Mouse (Mus musculus): Measurements from ENCODE around the gene Setd7. TPM values are rescaled to one million over a fixed set of nuclear protein-coding genes. Genes with fewer than 3 reads are reported as not detected.

Setd7 gene
- polyA plus RNA-seq, 1 experiment from 2014 or later = 4.7 TPM

GRCm38 (mm10) chr3:51570200-51570599 lies 9.5 kb upstream of the Setd7 start:
- DNase-seq (ENCODE audit: low spot score) = no peak
- WGBS = 94% methylated on average over 4 of the region's 4 CpGs

GRCm38 (mm10) chr3:51561993-51562385 lies 1.3 kb upstream of the Setd7 start:
- Histone ChIP-seq H3K9me3 (ENCODE audit: control insufficient read depth, low read length) (no peaks in the 10 kb centered on the region), H3K27me3 (ENCODE audit: control insufficient read depth, insufficient read depth, low read length) (no peaks in the 10 kb centered on the region), H3K27ac (replicated peaks; ENCODE audit: low read depth, low read length) (no peak overlapping the region), H3K4me2 (ENCODE audit: low read depth, severe bottlenecking) (no peak overlapping the region; the same call in 1 of the 2 replicates), H3K9ac (ENCODE audit: low read length) (no peak overlapping the region), H3K4me1 (ENCODE audit: control insufficient read depth, insufficient read depth, low read length) (peaks cover 4% of the 10 kb centered on the region; the same call in 1 of the 2 replicates), H3K36me3 (ENCODE audit: control insufficient read depth, insufficient read depth, low read length) (no peaks in the 10 kb centered on the region), H3K4me3 (ENCODE audit: low read depth, low read length) (no peak overlapping the region)
- ATAC-seq (ENCODE audit: insufficient number of reproducible peaks, low FRiP score, low TSS enrichment, low read depth) = no peak
- 73% methylated on average over 6 of the region's 6 CpGs for WGBS
- DNase-seq (ENCODE audit: low spot score) = no peak

More at GRCm38 (mm10) chr3:51570200-51570599, 9.5 kb upstream of the Setd7 start:
- H3K4me1 ChIP-seq (ENCODE audit: control insufficient read depth, insufficient read depth, low read length) = no peaks in the 10 kb centered on the region
- H3K36me3 ChIP-seq (ENCODE audit: control insufficient read depth, insufficient read depth, low read length) = no peaks in the 10 kb centered on the region
- H3K9ac ChIP-seq (ENCODE audit: low read length) = no peak overlapping the region
- no peak overlapping the region for H3K4me3 ChIP-seq (ENCODE audit: low read depth, low read length)
- no peaks in the 10 kb centered on the region for H3K9me3 ChIP-seq (ENCODE audit: control insufficient read depth, low read length)
- H3K4me2 ChIP-seq (ENCODE audit: low read depth, severe bottlenecking) = no peak overlapping the region
- ATAC-seq (ENCODE audit: insufficient number of reproducible peaks, low FRiP score, low TSS enrichment, low read depth) = no peak
- H3K27me3 ChIP-seq (ENCODE audit: control insufficient read depth, insufficient read depth, low read length) = no peaks in the 10 kb centered on the region
- no peak overlapping the region for H3K27ac ChIP-seq (replicated peaks; ENCODE audit: low read depth, low read length)

GRCm38 (mm10) chr3:51561109-51561992 lies 672 bp upstream of the Setd7 start:
- peak overlapping the region; percentile 90 for H3K9ac ChIP-seq (ENCODE audit: low read length)
- peaks cover 4% of the 10 kb centered on the region; the same call in 1 of the 2 replicates for H3K4me1 ChIP-seq (ENCODE audit: control insufficient read depth, insufficient read depth, low read length)
- no peaks in the 10 kb centered on the region for H3K9me3 ChIP-seq (ENCODE audit: control insufficient read depth, low read length)
- H3K4me3 ChIP-seq (ENCODE audit: low read depth, low read length) = peak overlapping the region; percentile 81
- WGBS = 3% methylated on average over 32 of the region's 32 CpGs
- no peaks in the 10 kb centered on the region for H3K27me3 ChIP-seq (ENCODE audit: control insufficient read depth, insufficient read depth, low read length)
- DNase-seq (ENCODE audit: low spot score) (peak; percentile 83), ATAC-seq (ENCODE audit: insufficient number of reproducible peaks, low FRiP score, low TSS enrichment, low read depth) (peak; percentile 13; the same call in 1 of the 2 replicates)
- H3K27ac ChIP-seq (replicated peaks; ENCODE audit: low read depth, low read length) = no peak overlapping the region
- H3K36me3 ChIP-seq (ENCODE audit: control insufficient read depth, insufficient read depth, low read length) = no peaks in the 10 kb centered on the region
- peak overlapping the region; percentile 99 for H3K4me2 ChIP-seq (ENCODE audit: low read depth, severe bottlenecking)

GRCm38 (mm10) chr3:51559594-51560450 lies 857 bp downstream of the Setd7 start:
- no peaks in the 10 kb centered on the region for H3K27me3 ChIP-seq (ENCODE audit: control insufficient read depth, insufficient read depth, low read length)
- DNase-seq (ENCODE audit: low spot score) = peak; percentile 86
- H3K36me3 ChIP-seq (ENCODE audit: control insufficient read depth, insufficient read depth, low read length) = no peaks in the 10 kb centered on the region
- H3K4me1 ChIP-seq (ENCODE audit: control insufficient read depth, insufficient read depth, low read length) = peaks cover 6% of the 10 kb centered on the region; the same call in 1 of the 2 replicates
- H3K4me3 ChIP-seq (ENCODE audit: low read depth, low read length) = peak overlapping the region; percentile 81
- H3K4me2 ChIP-seq (ENCODE audit: low read depth, severe bottlenecking) = peak overlapping the region; percentile 99
- peak overlapping the region; percentile 90 for H3K9ac ChIP-seq (ENCODE audit: low read length)
- peak; percentile 63 for ATAC-seq (ENCODE audit: insufficient number of reproducible peaks, low FRiP score, low TSS enrichment, low read depth)
- under 1% methylated on average over 68 of the region's 80 CpGs for WGBS
- H3K27ac ChIP-seq (replicated peaks; ENCODE audit: low read depth, low read length) = peak overlapping the region; percentile 73
- H3K9me3 ChIP-seq (ENCODE audit: control insufficient read depth, low read length) = no peaks in the 10 kb centered on the region

GRCm38 (mm10) chr3:51555583-51555982 lies 5.1 kb downstream of the Setd7 start:
- Histone ChIP-seq H3K9ac (ENCODE audit: low read length) (no peak overlapping the region), H3K4me2 (ENCODE audit: low read depth, severe bottlenecking) (no peak overlapping the region), H3K9me3 (ENCODE audit: control insufficient read depth, low read length) (no peaks in the 10 kb centered on the region), H3K4me3 (ENCODE audit: low read depth, low read length) (no peak overlapping the region), H3K27ac (replicated peaks; ENCODE audit: low read depth, low read length) (no peak overlapping the region), H3K27me3 (ENCODE audit: control insufficient read depth, insufficient read depth, low read length) (no peaks in the 10 kb centered on the region), H3K36me3 (ENCODE audit: control insufficient read depth, insufficient read depth, low read length) (no peaks in the 10 kb centered on the region), H3K4me1 (ENCODE audit: control insufficient read depth, insufficient read depth, low read length) (peaks cover 10% of the 10 kb centered on the region)
- 81% methylated on average over 8 of the region's 8 CpGs for WGBS
- ATAC-seq (ENCODE audit: insufficient number of reproducible peaks, low FRiP score, low TSS enrichment, low read depth) (no peak), DNase-seq (ENCODE audit: low spot score) (no peak)

- H3K27ac ChIP-seq (replicated peaks; ENCODE audit: low read depth, low read length) = no peak overlapping the region
- no peak overlapping the region for H3K4me3 ChIP-seq (ENCODE audit: low read depth, low read length)
- DNase-seq (ENCODE audit: low spot score) = no peak
- H3K4me1 ChIP-seq (ENCODE audit: control insufficient read depth, insufficient read depth, low read length) = peaks cover 10% of the 10 kb centered on the region
- no peaks in the 10 kb centered on the region for H3K36me3 ChIP-seq (ENCODE audit: control insufficient read depth, insufficient read depth, low read length)
- 91% methylated on average over 4 of the region's 4 CpGs for WGBS
- no peak overlapping the region for H3K4me2 ChIP-seq (ENCODE audit: low read depth, severe bottlenecking)
- no peak for ATAC-seq (ENCODE audit: insufficient number of reproducible peaks, low FRiP score, low TSS enrichment, low read depth)
- no peaks in the 10 kb centered on the region for H3K9me3 ChIP-seq (ENCODE audit: control insufficient read depth, low read length)
- H3K27me3 ChIP-seq (ENCODE audit: control insufficient read depth, insufficient read depth, low read length) = no peaks in the 10 kb centered on the region
- H3K9ac ChIP-seq (ENCODE audit: low read length) = no peak overlapping the region
These were observed 5.8 kb downstream of the Setd7 start for GRCm38 (mm10) chr3:51554836-51555235.

- no peak for DNase-seq (ENCODE audit: low spot score)
- Histone ChIP-seq H3K4me1 (ENCODE audit: control insufficient read depth, insufficient read depth, low read length) (peaks cover 10% of the 10 kb centered on the region), H3K36me3 (ENCODE audit: control insufficient read depth, insufficient read depth, low read length) (no peaks in the 10 kb centered on the region), H3K27ac (replicated peaks; ENCODE audit: low read depth, low read length) (no peak overlapping the region), H3K4me2 (ENCODE audit: low read depth, severe bottlenecking) (no peak overlapping the region), H3K4me3 (ENCODE audit: low read depth, low read length) (no peak overlapping the region), H3K9ac (ENCODE audit: low read length) (no peak overlapping the region), H3K27me3 (ENCODE audit: control insufficient read depth, insufficient read depth, low read length) (no peaks in the 10 kb centered on the region), H3K9me3 (ENCODE audit: control insufficient read depth, low read length) (no peaks in the 10 kb centered on the region)
- no peak for ATAC-seq (ENCODE audit: insufficient number of reproducible peaks, low FRiP score, low TSS enrichment, low read depth)
- WGBS = 88% methylated on average over 9 of the region's 9 CpGs
These were observed 6.6 kb downstream of the Setd7 start for GRCm38 (mm10) chr3:51554067-51554466.

- H3K9ac ChIP-seq (ENCODE audit: low read length) = no peak overlapping the region
These were observed 7.2 kb downstream of the Setd7 start for GRCm38 (mm10) chr3:51553497-51553875.

More at GRCm38 (mm10) chr3:51553497-51553875, 7.2 kb downstream of the Setd7 start:
- no peaks in the 10 kb centered on the region for H3K27me3 ChIP-seq (ENCODE audit: control insufficient read depth, insufficient read depth, low read length)
- H3K4me1 ChIP-seq (ENCODE audit: control insufficient read depth, insufficient read depth, low read length) = peaks cover 10% of the 10 kb centered on the region
- H3K36me3 ChIP-seq (ENCODE audit: control insufficient read depth, insufficient read depth, low read length) = no peaks in the 10 kb centered on the region
- no peak overlapping the region for H3K4me2 ChIP-seq (ENCODE audit: low read depth, severe bottlenecking)
- H3K27ac ChIP-seq (replicated peaks; ENCODE audit: low read depth, low read length) = no peak overlapping the region
- DNase-seq (ENCODE audit: low spot score) = no peak
- WGBS = 75% methylated on average over 8 of the region's 8 CpGs
- ATAC-seq (ENCODE audit: insufficient number of reproducible peaks, low FRiP score, low TSS enrichment, low read depth) = no peak
- H3K9me3 ChIP-seq (ENCODE audit: control insufficient read depth, low read length) = no peaks in the 10 kb centered on the region
- H3K4me3 ChIP-seq (ENCODE audit: low read depth, low read length) = no peak overlapping the region

Data from limb, embryonic 11.5 days (tissue).